Mouse (Mus musculus) neural tube, embryonic 11.5 days (tissue): ENCODE results near the gene Lrrc8d. TPM values are rescaled to one million over a fixed set of nuclear protein-coding genes. Genes with fewer than 3 reads are reported as not detected.

Experiments used
- ATAC-seq: fragments of 200-750 bp; cut with Nextera tagmentation; 2 replicates; pipeline ENCODE4 v1.8.0; 2017; ENCODE audit warnings: moderate number of reproducible peaks, mild to moderate bottlenecking, moderate TSS enrichment, moderate library complexity; ENCODE audit not compliant: insufficient read depth, low FRiP score, low TSS enrichment
- DNase-seq: peaks from one replicate; pipeline ENCODE4 v3.0.0-alpha.2; 2015; ENCODE audit warnings: low spot score
- H3K27ac ChIP-seq: fragments of 300-500 bp; sonication (generic); 2 replicates; pipeline ENCODE4 v1.5.1; 2014; ENCODE audit warnings: low read depth, mild to moderate bottlenecking, low read length
- H3K27me3 ChIP-seq: fragments of 300-500 bp; sonication (generic); 2 replicates; pipeline ENCODE4 v1.6.1; 2014; ENCODE audit warnings: mild to moderate bottlenecking, low read length, mixed read lengths; ENCODE audit not compliant: control insufficient read depth, insufficient read depth
- H3K36me3 ChIP-seq: fragments of 300-500 bp; sonication (generic); 2 replicates; pipeline ENCODE4 v1.6.1; 2014; ENCODE audit warnings: mild to moderate bottlenecking, low read length, moderate library complexity, mixed read lengths; ENCODE audit not compliant: control insufficient read depth, insufficient read depth
- H3K4me1 ChIP-seq: fragments of 300-500 bp; sonication (generic); 2 replicates; pipeline ENCODE4 v1.6.1; 2014; ENCODE audit warnings: low read length, mixed read lengths; ENCODE audit not compliant: control insufficient read depth, insufficient read depth
- H3K4me2 ChIP-seq: fragments of 300-500 bp; sonication (generic); 2 replicates; pipeline ENCODE4 v1.6.1; 2014; ENCODE audit warnings: low read depth, mild to moderate bottlenecking, moderate library complexity
- H3K4me3 ChIP-seq: fragments of 300-500 bp; sonication (generic); 2 replicates; pipeline ENCODE4 v1.5.1; 2014; ENCODE audit warnings: low read depth, low read length
- H3K9ac ChIP-seq: fragments of 300-500 bp; sonication (generic); 2 replicates; pipeline ENCODE4 v1.6.1; 2014; ENCODE audit warnings: mild to moderate bottlenecking, low read length
- H3K9me3 ChIP-seq: fragments of 300-500 bp; sonication (generic); 2 replicates; pipeline ENCODE4 v1.6.1; 2016; ENCODE audit warnings: low read length; ENCODE audit not compliant: control insufficient read depth
- WGBS: fragments of 180-500 bp; shearing (Covaris S2); extraction: QIAGEN DNeasy Blood & Tissue Kit; methylation state at CpG from one replicate; pipeline ENCODE4 v1.1.7; 2014; 5-methylcytosine and 5-hydroxymethylcytosine counted together
- polyA plus RNA-seq: library from polyadenylated mRNA; unstranded; fragments of >200 nt; fragmentation: Nextera tagmentation; extraction: Ambion mirVana; gene quantifications from 2 replicates; pipeline ENCODE4 v1.2.1, GENCODE M21; 2014

Gene Lrrc8d
- polyA plus RNA-seq, 1 experiment from 2014 or later: 28.6 TPM

GRCm38 (mm10) chr5:105817248-105817976, 117.6 kb downstream of the Lrrc8d start:
- no peak for ATAC-seq
- Histone ChIP-seq H3K27ac (no peak overlapping the region), H3K9ac (no peak overlapping the region), H3K36me3 (peaks cover 15% of the 10 kb centered on the region), H3K4me2 (no peak overlapping the region), H3K9me3 (no peaks in the 10 kb centered on the region), H3K4me3 (no peak overlapping the region), H3K27me3 (no peaks in the 10 kb centered on the region), H3K4me1 (peaks cover 6% of the 10 kb centered on the region; the same call in 1 of the 2 replicates)
- 91% methylated on average over 9 of the region's 9 CpGs for WGBS
- DNase-seq: no peak

DNA sequence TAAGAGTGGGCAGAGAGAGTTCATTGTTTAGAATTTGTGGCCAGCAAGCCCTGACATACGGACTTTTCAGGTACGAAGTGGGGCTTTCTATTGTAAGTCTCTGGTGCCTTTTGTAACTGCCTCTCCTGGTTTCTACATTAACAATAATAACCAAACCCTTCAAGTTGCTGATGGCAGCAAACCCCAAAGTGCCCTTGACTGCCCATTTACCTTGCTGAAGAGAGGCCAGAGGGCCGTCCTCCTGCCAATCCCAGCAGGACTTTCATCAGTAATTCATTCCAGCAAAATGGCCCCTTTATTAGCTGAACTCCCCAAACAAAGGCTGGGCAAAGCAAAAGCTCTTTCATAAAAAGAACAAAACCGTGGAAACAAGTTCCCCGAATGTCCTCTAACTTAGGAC, 118.6 kb downstream of the Lrrc8d start:
- Histone ChIP-seq H3K9me3 (no peaks in the 10 kb centered on the region), H3K36me3 (peaks cover 6% of the 10 kb centered on the region), H3K4me1 (peaks cover 9% of the 10 kb centered on the region; the same call in 1 of the 2 replicates), H3K27ac (no peak overlapping the region), H3K4me3 (no peak overlapping the region), H3K27me3 (no peaks in the 10 kb centered on the region), H3K9ac (no peak overlapping the region), H3K4me2 (no peak overlapping the region)
- 41% methylated on average over 5 of the region's 5 CpGs for WGBS
- no peak for DNase-seq
- ATAC-seq: no peak

- no peak overlapping the region for H3K4me2 ChIP-seq
- WGBS: 85% methylated on average over 6 of the region's 6 CpGs
Observed at GRCm38 (mm10) chr5:105821390-105821789, 121.6 kb downstream of the Lrrc8d start.

DNA sequence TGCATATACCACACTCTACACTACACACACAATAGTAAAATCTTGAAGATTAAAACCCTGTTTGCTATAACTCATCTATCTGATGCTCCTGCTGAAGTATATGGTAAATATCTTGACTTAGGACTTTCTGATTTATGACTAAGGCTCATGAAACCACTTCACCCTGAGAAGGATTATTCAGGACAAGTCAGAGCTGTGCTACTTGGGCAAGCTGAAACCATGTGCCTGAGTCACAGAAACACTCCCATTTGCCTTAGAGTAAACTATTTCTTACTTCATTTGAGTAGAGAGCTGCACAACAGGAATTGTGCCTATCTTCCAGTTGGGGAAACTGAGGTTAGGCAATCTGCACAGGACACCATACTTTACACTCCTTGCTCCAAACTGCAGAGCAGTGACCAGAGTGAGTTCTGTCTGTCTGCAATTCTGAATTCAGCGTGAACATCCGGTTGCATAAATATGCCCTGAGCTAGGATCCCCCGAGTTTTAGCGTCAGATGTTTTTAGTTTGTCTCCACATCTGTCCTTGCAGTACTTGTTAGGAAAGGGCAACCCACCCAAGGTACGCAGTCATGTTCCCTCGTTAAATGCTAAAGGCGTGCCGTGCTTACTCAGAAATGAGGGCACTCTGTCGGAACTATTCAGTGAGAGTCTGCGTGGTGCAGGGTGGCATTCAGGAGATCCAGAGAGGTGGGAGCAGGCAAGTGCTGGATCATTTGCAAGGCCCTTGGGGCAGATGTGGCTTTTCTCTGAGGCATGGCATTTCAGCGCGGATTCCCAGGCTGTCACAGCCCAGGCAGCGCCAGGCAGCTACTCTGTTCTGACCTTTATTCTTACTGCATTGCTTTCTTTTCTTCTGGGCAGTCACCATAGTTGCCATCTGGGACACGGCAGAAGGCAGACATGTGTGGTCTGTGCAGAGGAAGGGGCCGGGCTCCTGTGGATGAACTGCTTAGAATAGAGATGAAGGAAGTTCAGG, 123.0 kb downstream of the Lrrc8d start:
- Histone ChIP-seq H3K4me2 (no peak overlapping the region), H3K4me3 (no peak overlapping the region), H3K9ac (no peak overlapping the region; the same call in 1 of the 2 replicates), H3K9me3 (no peaks in the 10 kb centered on the region), H3K36me3 (no peaks in the 10 kb centered on the region), H3K27me3 (no peaks in the 10 kb centered on the region), H3K27ac (no peak overlapping the region), H3K4me1 (peaks cover 9% of the 10 kb centered on the region; the same call in 1 of the 2 replicates)
- ATAC-seq (peak; percentile 69; the same call in 1 of the 2 replicates), DNase-seq (no peak)
- WGBS: 68% methylated on average over 15 of the region's 15 CpGs

More at GRCm38 (mm10) chr5:105821390-105821789, 121.6 kb downstream of the Lrrc8d start:
- no peaks in the 10 kb centered on the region for H3K9me3 ChIP-seq
- no peak overlapping the region for H3K4me3 ChIP-seq
- no peaks in the 10 kb centered on the region for H3K36me3 ChIP-seq
- no peak overlapping the region for H3K27ac ChIP-seq
- ATAC-seq (no peak), DNase-seq (no peak)
- no peaks in the 10 kb centered on the region for H3K27me3 ChIP-seq
- no peak overlapping the region for H3K9ac ChIP-seq
- H3K4me1 ChIP-seq: peaks cover 9% of the 10 kb centered on the region; the same call in 1 of the 2 replicates

DNA sequence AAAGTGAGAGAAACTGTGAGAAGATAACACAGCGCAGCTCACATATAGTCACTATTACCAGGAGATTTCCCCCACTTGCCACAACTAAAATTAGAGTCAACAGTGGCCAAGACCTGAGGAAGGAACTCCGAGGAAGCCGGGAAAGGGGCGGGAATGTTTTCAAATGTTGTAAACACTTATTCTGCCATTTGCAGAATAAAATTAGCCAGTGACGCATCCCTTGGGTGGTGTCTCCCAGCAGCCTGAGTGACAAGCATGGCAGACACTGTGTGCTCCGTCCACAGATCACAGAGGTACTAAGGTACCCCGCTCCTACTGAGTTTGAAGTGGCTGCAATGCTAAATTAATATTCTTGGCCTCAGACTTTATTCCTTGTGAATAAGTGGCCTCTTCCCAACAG, 124.5 kb downstream of the Lrrc8d start:
- 90% methylated on average over 7 of the region's 7 CpGs for WGBS
- no peaks in the 10 kb centered on the region for H3K9me3 ChIP-seq
- H3K27me3 ChIP-seq: no peaks in the 10 kb centered on the region
- no peak overlapping the region for H3K27ac ChIP-seq
- H3K9ac ChIP-seq: no peak overlapping the region
- no peaks in the 10 kb centered on the region for H3K36me3 ChIP-seq
- H3K4me3 ChIP-seq: no peak overlapping the region
- no peak for DNase-seq
- H3K4me1 ChIP-seq: 0 out of 2 replicates have a peak, but pooled peaks cover 3% of the 10 kb centered on the region
- no peak for ATAC-seq
- no peak overlapping the region for H3K4me2 ChIP-seq

GRCm38 (mm10) chr5:105824827-105825226, 125.1 kb downstream of the Lrrc8d start:
- H3K4me2 ChIP-seq: no peak overlapping the region
- no peaks in the 10 kb centered on the region for H3K27me3 ChIP-seq
- no peaks in the 10 kb centered on the region for H3K36me3 ChIP-seq
- whole genome bisulfite sequencing: 88% methylated on average over 4 of the region's 4 CpGs
- 0 out of 2 replicates have a peak, but pooled peaks cover 3% of the 10 kb centered on the region for H3K4me1 ChIP-seq
- no peak for DNase-seq
- no peak overlapping the region for H3K27ac ChIP-seq
- no peaks in the 10 kb centered on the region for H3K9me3 ChIP-seq
- ATAC-seq: no peak
- no peak overlapping the region for H3K4me3 ChIP-seq
- no peak overlapping the region for H3K9ac ChIP-seq

DNA sequence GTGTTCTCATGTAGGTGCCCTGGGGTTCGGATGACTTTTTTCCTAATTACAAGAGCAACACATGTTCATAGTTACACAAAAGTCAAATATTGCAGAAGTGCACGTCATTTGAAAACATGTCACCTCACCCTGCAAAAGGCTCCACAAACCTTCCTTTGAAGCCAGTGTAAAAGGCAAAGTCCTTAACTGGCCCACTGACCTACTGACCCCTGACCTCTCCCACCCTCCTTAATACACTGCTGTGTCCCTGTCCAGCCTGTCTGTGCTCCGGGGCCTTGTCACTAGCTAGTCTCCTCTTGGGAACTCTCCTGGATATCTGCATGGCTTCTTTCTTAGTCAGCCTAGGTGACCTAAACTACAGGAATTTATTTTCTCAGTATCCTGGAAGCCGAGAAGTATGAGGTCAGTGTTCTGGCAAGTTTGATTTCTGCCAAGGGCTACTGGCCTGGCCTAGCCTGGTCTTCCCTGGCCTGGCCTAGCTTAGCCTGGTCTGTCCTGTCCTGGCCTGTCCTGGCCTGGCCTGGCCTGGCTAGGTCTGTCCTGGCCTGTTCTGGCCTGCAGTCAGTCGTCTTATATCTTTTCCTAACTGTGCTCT, 127.2 kb downstream of the Lrrc8d start:
- no peaks in the 10 kb centered on the region for H3K27me3 ChIP-seq
- H3K9ac ChIP-seq: no peak overlapping the region
- no peak overlapping the region for H3K27ac ChIP-seq
- H3K9me3 ChIP-seq: no peaks in the 10 kb centered on the region
- H3K36me3 ChIP-seq: no peaks in the 10 kb centered on the region
- H3K4me1 ChIP-seq: 0 out of 2 replicates have a peak, but pooled peaks cover 3% of the 10 kb centered on the region
- 65% methylated on average over 5 of the region's 5 CpGs for WGBS
- no peak overlapping the region for H3K4me3 ChIP-seq
- DNase-seq (no peak), ATAC-seq (no peak)
- H3K4me2 ChIP-seq: no peak overlapping the region

GRCm38 (mm10) chr5:105828050-105828449, 128.3 kb downstream of the Lrrc8d start:
- Histone ChIP-seq H3K27me3 (no peaks in the 10 kb centered on the region), H3K36me3 (no peaks in the 10 kb centered on the region), H3K9ac (no peak overlapping the region), H3K9me3 (no peaks in the 10 kb centered on the region), H3K4me1 (no peaks in the 10 kb centered on the region), H3K27ac (no peak overlapping the region), H3K4me2 (no peak overlapping the region), H3K4me3 (no peak overlapping the region)
- no peak for DNase-seq
- no peak for ATAC-seq
- WGBS: 91% methylated on average over 3 of the region's 3 CpGs
